Mouse (Mus musculus) MEL (cell line): Measurements from ENCODE around the gene Dusp1. TPM values are rescaled to one million over a fixed set of nuclear protein-coding genes. Genes with fewer than 3 reads are reported as not detected.

ENCODE experiments used
- DNase-seq: peaks from one replicate; pipeline ENCODE4 v3.0.0; 2011; ENCODE audit warnings: low read depth, low spot score
- H3K27ac ChIP-seq: 2 replicates; pipeline ENCODE4 v1.5.1; 2012; ENCODE audit warnings: low read depth, mild to moderate bottlenecking, control low read depth, low read length, moderate library complexity; ENCODE audit not compliant: control insufficient read depth
- H3K27me3 ChIP-seq, 2 experiments: fragments of 150-350 bp in 1 of 2; sonication (generic) in 1 of 2; 2 replicates each; pipeline ENCODE4 v1.6.1; 2012; ENCODE audit warnings: low read length in 2 of 2, mild to moderate bottlenecking in 2 of 2, improper control_type of control experiment in 1 of 2, moderate library complexity in 1 of 2; ENCODE audit not compliant: insufficient read depth in 2 of 2, control insufficient read depth in 1 of 2
- H3K36me3 ChIP-seq, 2 experiments: 2 replicates each; pipeline ENCODE4 v1.6.1; 2012 to 2014; ENCODE audit warnings: low read length in 2 of 2, improper control_type of control experiment in 1 of 2, inconsistent platforms in 1 of 2, mild to moderate bottlenecking in 1 of 2; ENCODE audit not compliant: insufficient read depth in 2 of 2, control insufficient read depth in 1 of 2
- H3K4me1 ChIP-seq, 2 experiments: fragments of 150-350 bp in 1 of 2; sonication (generic) in 1 of 2; 2 replicates each; pipeline ENCODE4 v1.6.1; 2012; ENCODE audit warnings: low read length in 2 of 2, improper control_type of control experiment in 1 of 2, mild to moderate bottlenecking in 1 of 2; ENCODE audit not compliant: insufficient read depth in 2 of 2, control insufficient read depth in 1 of 2
- H3K4me3 ChIP-seq, 2 experiments: fragments of 150-350 bp in 1 of 2; sonication (generic) in 1 of 2; 2 replicates each; pipeline ENCODE4 v1.5.1; 2012; ENCODE audit warnings: low read depth in 2 of 2, low read length in 2 of 2, mild to moderate bottlenecking in 2 of 2, moderate library complexity in 2 of 2, control low read depth in 1 of 2, improper control_type of control experiment in 1 of 2; ENCODE audit not compliant: control insufficient read depth in 1 of 2, insufficient read depth in 1 of 2
- H3K79me2 ChIP-seq: 2 replicates; pipeline ENCODE4 v1.6.1; 2012; ENCODE audit warnings: mild to moderate bottlenecking, low read length, moderate library complexity; ENCODE audit not compliant: control insufficient read depth, poor library complexity, insufficient read depth
- H3K9ac ChIP-seq: 2 replicates; pipeline ENCODE4 v1.6.1; 2012; ENCODE audit warnings: low read depth, mild to moderate bottlenecking, control low read depth, low read length, moderate library complexity; ENCODE audit not compliant: control insufficient read depth, poor library complexity, severe bottlenecking
- H3K9me3 ChIP-seq: fragments of 150-350 bp; sonication (generic); replicated peaks from 2 replicates; pipeline ENCODE4 v1.6.1; 2012; ENCODE audit warnings: mild to moderate bottlenecking, low read length, improper control_type of control experiment, moderate library complexity; ENCODE audit not compliant: insufficient read depth
- CHD1 ChIP-seq: IDR thresholded peaks from 2 replicates; pipeline ENCODE4 v1.6.1; 2012; ENCODE audit warnings: low read depth, mild to moderate bottlenecking, inconsistent platforms, low read length, improper control_type of control experiment
- CTCF ChIP-seq, 3 experiments: IDR thresholded peaks in 2 of 3; conservative IDR thresholded peaks in 1 of 3; 2 replicates each; pipeline ENCODE4 v1.5.1; 2011 to 2012; ENCODE audit warnings: low read length in 3 of 3, low read depth in 2 of 3, mild to moderate bottlenecking in 2 of 3, improper control_type of control experiment in 1 of 3, inconsistent platforms in 1 of 3, mixed read lengths in 1 of 3, moderate library complexity in 1 of 3; ENCODE audit not compliant: control insufficient read depth in 1 of 3, insufficient read depth in 1 of 3, poor library complexity in 1 of 3, severe bottlenecking in 1 of 3
- ETS1 ChIP-seq: IDR thresholded peaks from 2 replicates; pipeline ENCODE4 v1.6.1; 2012; ENCODE audit warnings: low read depth, mild to moderate bottlenecking, inconsistent platforms, low read length, improper control_type of control experiment, moderate library complexity
- GABPA ChIP-seq: IDR thresholded peaks from 2 replicates; pipeline ENCODE4 v1.6.1; 2012; ENCODE audit warnings: low read depth, mild to moderate bottlenecking, inconsistent platforms, low read length, improper control_type of control experiment, moderate library complexity
- GATA1 ChIP-seq: IDR thresholded peaks from 2 replicates; pipeline ENCODE4 v1.6.1; 2011; ENCODE audit warnings: low read depth, low read length, improper control_type of control experiment
- HCFC1 ChIP-seq: IDR thresholded peaks from 2 replicates; pipeline ENCODE4 v1.6.1; 2012; ENCODE audit warnings: low read depth, mild to moderate bottlenecking, inconsistent platforms, low read length, improper control_type of control experiment, moderate library complexity
- KAT2A ChIP-seq: conservative IDR thresholded peaks from 2 replicates; pipeline ENCODE4 v1.6.1; 2012; ENCODE audit warnings: low read depth, low read length, improper control_type of control experiment, inconsistent platforms
- MAX ChIP-seq: IDR thresholded peaks from 2 replicates; pipeline ENCODE4 v1.6.1; 2011; ENCODE audit warnings: low read length, improper control_type of control experiment
- MEF2A ChIP-seq: IDR thresholded peaks from 2 replicates; pipeline ENCODE4 v1.6.1; 2014; ENCODE audit warnings: low read depth, mild to moderate bottlenecking, inconsistent platforms, low read length, improper control_type of control experiment; ENCODE audit not compliant: poor library complexity, insufficient replicate concordance, severe bottlenecking; ENCODE audit errors: extremely low read depth
- MXI1 ChIP-seq: IDR thresholded peaks from 2 replicates; pipeline ENCODE4 v1.6.1; 2011; ENCODE audit warnings: mild to moderate bottlenecking, low read depth, low read length, improper control_type of control experiment
- POLR2AphosphoS2 ChIP-seq: IDR thresholded peaks from 2 replicates; pipeline ENCODE4 v1.6.1; 2011; ENCODE audit warnings: low read length, improper control_type of control experiment
- POLR2AphosphoS5 ChIP-seq: IDR thresholded peaks from 2 replicates; pipeline ENCODE4 v1.6.1; 2012; ENCODE audit warnings: low read depth, borderline replicate concordance, mild to moderate bottlenecking, inconsistent platforms, low read length, moderate library complexity, mixed read lengths
- RCOR1 ChIP-seq: IDR thresholded peaks from 2 replicates; pipeline ENCODE4 v1.6.1; 2012; ENCODE audit warnings: low read depth, mild to moderate bottlenecking, inconsistent platforms, low read length, improper control_type of control experiment
- SMC3 ChIP-seq: IDR thresholded peaks from 2 replicates; pipeline ENCODE4 v1.6.1; 2011; ENCODE audit warnings: low read depth, low read length, improper control_type of control experiment
- TAL1 ChIP-seq: IDR thresholded peaks from 2 replicates; pipeline ENCODE4 v1.6.1; 2012; ENCODE audit warnings: mild to moderate bottlenecking, inconsistent platforms, low read length, moderate library complexity, mixed read lengths
- USF2 ChIP-seq, 2 experiments: IDR thresholded peaks; 2 replicates each; pipeline ENCODE4 v1.6.1; 2011 to 2012; ENCODE audit warnings: improper control_type of control experiment in 2 of 2, low read length in 2 of 2, borderline replicate concordance in 1 of 2, inconsistent platforms in 1 of 2, low read depth in 1 of 2, mild to moderate bottlenecking in 1 of 2; ENCODE audit not compliant: insufficient read depth in 1 of 2
- ZKSCAN1 ChIP-seq: IDR thresholded peaks from 2 replicates; pipeline ENCODE4 v1.6.1; 2012; ENCODE audit warnings: low read depth, mild to moderate bottlenecking, inconsistent platforms, low read length, improper control_type of control experiment, moderate library complexity
- ZNF384 ChIP-seq: IDR thresholded peaks from 2 replicates; pipeline ENCODE4 v1.6.1; 2012; ENCODE audit warnings: low read depth, mild to moderate bottlenecking, inconsistent platforms, low read length, improper control_type of control experiment
- polyA plus RNA-seq, 2 experiments: library from polyadenylated mRNA; stranded (reverse) in 1 of 2; unstranded in 1 of 2; fragments of >175 nt in 1 of 2; fragments of >200 nt in 1 of 2; gene quantifications; 2 replicates each; pipeline versions ENCODE4 v1.2.1 to v1.2.4; 2012; ENCODE audit warnings: low replicate concordance in 2 of 2, low read depth in 1 of 2; ENCODE audit not compliant: insufficient read length in 2 of 2, insufficient read depth in 1 of 2, missing spikeins in 1 of 2
- total RNA-seq: library from RNA; depleted of rRNA; stranded (reverse); fragments of 300-350 nt; gene quantifications from 2 replicates; pipeline ENCODE4 v1.2.3, GENCODE M21; 2012

The Dusp1 gene
- total and polyA plus RNA-seq, 3 experiments: 0.96 to 5.0 TPM; not detected in 1

DNA sequence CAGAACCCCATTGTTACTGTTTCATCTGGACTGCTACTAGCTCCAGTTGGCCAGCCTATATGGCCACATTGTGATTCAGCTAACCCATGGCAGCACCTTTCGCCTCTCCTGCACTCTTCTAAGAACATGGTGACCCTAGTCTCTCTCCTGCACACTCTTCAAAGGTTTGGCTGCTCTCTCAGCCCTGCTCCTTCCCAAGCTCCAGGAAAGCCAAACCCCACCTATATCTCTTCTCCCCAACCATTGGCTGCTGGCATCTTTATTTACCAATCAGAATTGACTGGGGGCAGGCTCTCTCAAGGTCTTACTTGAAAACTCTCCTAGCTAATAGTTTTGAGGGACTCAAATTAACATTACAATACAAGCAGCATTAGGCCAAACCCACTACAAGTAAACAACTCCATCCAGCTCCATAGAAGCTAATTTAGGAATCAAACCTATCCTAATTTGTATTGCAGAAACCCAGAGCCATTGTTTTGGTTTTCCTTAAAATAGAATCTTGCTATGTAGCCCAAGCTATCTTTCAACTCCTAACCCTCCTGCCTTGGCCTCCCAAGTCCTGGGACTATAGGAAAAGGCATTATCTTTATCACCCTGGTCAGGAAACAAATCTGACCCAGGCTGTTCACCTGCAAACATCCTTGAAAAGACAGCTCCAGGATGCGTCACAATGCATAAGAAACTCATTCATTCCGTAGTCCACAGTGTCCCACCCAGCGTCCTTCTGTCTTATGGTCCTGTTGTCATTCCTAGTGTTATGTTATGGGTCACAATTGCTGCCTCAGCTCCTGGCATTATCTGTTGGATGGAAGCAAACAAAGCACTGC lies 67.1 kb downstream of the Dusp1 start:
- no peak for DNase-seq
- H3K9me3 ChIP-seq: no peaks in the 10 kb centered on the region
- TF ChIP-seq MAX: no peak
- TF ChIP-seq HCFC1: no peak
- TF ChIP-seq USF2 (IDR thresholded peaks at IDR 0.05; ENCODE audit: borderline replicate concordance in 1 of 2, insufficient read depth in 1 of 2, low read depth in 1 of 2, low read length in 2 of 2): no peak
- TF ChIP-seq MXI1: no peak
- TF ChIP-seq MEF2A: no peak
- no peak for TF ChIP-seq TAL1
- TF ChIP-seq CHD1: no peak
- TF ChIP-seq CTCF (IDR thresholded peaks at IDR 0.05 in 2 of 3, conservative IDR thresholded peaks at IDR 0.05 in 1 of 3; ENCODE audit: control insufficient read depth in 1 of 3, insufficient read depth in 1 of 3, low read depth in 2 of 3, low read length in 3 of 3, poor library complexity in 1 of 3, severe bottlenecking in 1 of 3): no peak
- H3K4me3 ChIP-seq: no peak overlapping the region
- H3K27me3 ChIP-seq: no peaks in the 10 kb centered on the region
- no peak overlapping the region for H3K9ac ChIP-seq
- no peaks in the 10 kb centered on the region; a peak in 1 of 4 replicates for H3K36me3 ChIP-seq
- no peak overlapping the region for H3K27ac ChIP-seq
- no peaks in the 10 kb centered on the region for H3K79me2 ChIP-seq
- H3K4me1 ChIP-seq: peaks cover 3 to 9% of the 10 kb centered on the region in 2 experiments; a peak in 3 of 4 replicates

GRCm38 (mm10) chr17:26492246-26492645 lies 69.7 kb downstream of the Dusp1 start:
- no peak for TF ChIP-seq GATA1
- no peak for TF ChIP-seq RCOR1
- TF ChIP-seq KAT2A: no peak
- no peak for TF ChIP-seq ZNF384
- TF ChIP-seq GABPA: no peak
- no peak for TF ChIP-seq ZKSCAN1
- TF ChIP-seq SMC3: no peak
- no peak for TF ChIP-seq ETS1
- TF ChIP-seq POLR2AphosphoS2: no peak
- no peak for TF ChIP-seq POLR2AphosphoS5
- no peak for TF ChIP-seq USF2 (IDR thresholded peaks at IDR 0.05; ENCODE audit: borderline replicate concordance in 1 of 2, insufficient read depth in 1 of 2, low read depth in 1 of 2, low read length in 2 of 2)
- Histone ChIP-seq H3K9ac (no peak overlapping the region), H3K79me2 (no peaks in the 10 kb centered on the region), H3K4me1 (peaks cover 0 to 4% of the 10 kb centered on the region in 2 experiments; a peak in 2 of 4 replicates), H3K27me3 (no peaks in the 10 kb centered on the region), H3K36me3 (no peaks in the 10 kb centered on the region; a peak in 1 of 4 replicates), H3K27ac (no peak overlapping the region), H3K9me3 (no peaks in the 10 kb centered on the region), H3K4me3 (no peak overlapping the region)
- no peak for DNase-seq
